Comparison of ENCODE assay signal across 12 mouse cellular contexts in the genomic region with DNA sequence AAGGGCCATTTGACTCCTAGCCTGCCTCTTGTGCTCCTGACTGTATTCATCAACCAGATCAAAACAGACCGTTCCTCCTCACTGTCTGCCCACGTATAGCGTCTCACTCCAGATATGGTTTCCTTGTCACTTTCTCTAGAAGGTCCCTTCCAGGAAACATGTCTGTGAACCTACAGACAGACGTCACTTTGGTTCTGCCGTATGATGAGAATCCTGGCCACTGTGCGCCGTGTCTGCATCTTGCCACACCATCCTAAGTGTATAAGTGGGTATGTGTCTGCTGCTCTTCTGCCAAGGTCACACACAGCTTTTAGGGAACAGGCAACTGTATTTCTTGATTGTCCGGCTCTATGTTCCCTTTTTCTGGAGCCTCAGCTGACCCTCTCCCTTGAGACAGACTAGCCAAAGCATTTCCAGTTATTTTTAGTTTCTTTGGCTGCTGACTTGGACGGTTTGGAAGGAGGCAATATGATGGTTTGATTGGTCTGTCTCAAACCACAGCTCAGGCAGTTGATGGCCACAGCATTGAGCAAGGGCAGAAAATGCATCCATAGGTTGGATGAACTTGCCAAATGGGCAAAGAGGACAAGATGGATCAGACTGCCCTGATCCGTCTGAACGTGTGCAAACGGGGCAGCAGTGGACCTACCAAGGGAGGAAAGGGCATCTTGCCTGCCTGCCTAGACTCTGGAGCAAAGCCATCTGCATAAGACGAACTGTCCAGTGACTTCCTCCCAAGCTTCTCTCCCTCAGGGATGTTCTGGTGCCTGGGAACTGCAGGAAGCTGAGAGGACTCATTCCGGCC. TPM values are rescaled to one million over a fixed set of nuclear protein-coding genes. Genes with fewer than 3 reads are reported as not detected.
DNase-seq lines count a peak whose midpoint lies in the region; ATAC-seq lines count a peak whose summit lies in the region.
"Had no signal": no experiment of that assay in that cellular context is flagged by ENCODE, and none has a peak within 500 bp of the region (broad histone marks: within the 10 kb centered on the region; RNA-seq: fewer than 3 reads in every experiment).

No protein-coding gene starts in this region.

- DNase-seq in layer of hippocampus, adult 11-12 months (ENCODE audit: low spot score), result peak; percentile 9
- no peak for DNase-seq in layer of hippocampus, adult 8-10 months (ENCODE audit: low spot score in 2 of 2)
- DNase-seq in limb, embryonic 10.5 days (ENCODE audit: low spot score), result peak; percentile 24
- DNase-seq in cerebellum, postnatal 25 days, result no peak
- DNase-seq in hindbrain, embryonic 10.5 days (ENCODE audit: low spot score), result no peak
- no peak for DNase-seq in frontal cortex, postnatal 36 days (ENCODE audit: low spot score in 2 of 2)
- DNase-seq: thymus, postnatal 4 days had no signal

- H3K27me3 ChIP-seq in heart, embryonic 16.5 days (ENCODE audit: control insufficient read depth, insufficient read depth, low read length), result no peaks in the 10 kb centered on the region
- H3K27me3 ChIP-seq in limb, embryonic 10.5 days (ENCODE audit: low read depth, poor library complexity, severe bottlenecking), result no peaks in the 10 kb centered on the region
- H3K27me3 ChIP-seq in hindbrain, embryonic 10.5 days (ENCODE audit: insufficient read depth, poor library complexity, severe bottlenecking), result no peaks in the 10 kb centered on the region
- H3K27me3 ChIP-seq: forebrain, embryonic 12.5 days; hindbrain, embryonic 13.5 days had no signal

- H3K27ac ChIP-seq in heart, embryonic 16.5 days (ENCODE audit: low read length), result peak overlapping the region; percentile 24; the same call in 1 of the 2 replicates
- no peak overlapping the region for H3K27ac ChIP-seq in limb, embryonic 10.5 days
- no peak overlapping the region for H3K27ac ChIP-seq in hindbrain, embryonic 10.5 days
- H3K27ac ChIP-seq: forebrain, embryonic 12.5 days; hindbrain, embryonic 13.5 days; liver, embryonic 14.5 days had no signal

- H3K4me1 ChIP-seq in heart, embryonic 16.5 days (ENCODE audit: control insufficient read depth, insufficient read depth, low read length), result peaks cover 6% of the 10 kb centered on the region
- H3K4me1 ChIP-seq in limb, embryonic 10.5 days, result 0 out of 2 replicates have a peak, but pooled peaks cover 3% of the 10 kb centered on the region
- H3K4me1 ChIP-seq in hindbrain, embryonic 10.5 days (replicated peaks), result 0 out of 2 replicates have a peak, but pooled peaks cover 4% of the 10 kb centered on the region
- H3K4me1 ChIP-seq: forebrain, embryonic 12.5 days; hindbrain, embryonic 13.5 days had no signal

- no peaks in the 10 kb centered on the region for H3K9me3 ChIP-seq in heart, embryonic 16.5 days (replicated peaks; ENCODE audit: control insufficient read depth, low read length)
- no peaks in the 10 kb centered on the region for H3K9me3 ChIP-seq in limb, embryonic 10.5 days (replicated peaks)
- H3K9me3 ChIP-seq in hindbrain, embryonic 10.5 days, result no peaks in the 10 kb centered on the region
- H3K9me3 ChIP-seq: forebrain, embryonic 12.5 days; hindbrain, embryonic 13.5 days had no signal

- peaks cover 2% of the 10 kb centered on the region; the same call in 1 of the 2 replicates for H3K36me3 ChIP-seq in heart, embryonic 16.5 days (ENCODE audit: control insufficient read depth, insufficient read depth)
- peaks cover 14% of the 10 kb centered on the region for H3K36me3 ChIP-seq in limb, embryonic 10.5 days
- peaks cover 18% of the 10 kb centered on the region for H3K36me3 ChIP-seq in hindbrain, embryonic 10.5 days

- no peak overlapping the region for H3K4me2 ChIP-seq in heart, embryonic 16.5 days (ENCODE audit: low read depth, low read length)
- H3K4me2 ChIP-seq: forebrain, embryonic 12.5 days; hindbrain, embryonic 13.5 days had no signal

- WGBS in heart, embryonic 16.5 days, result 58% methylated on average over 14 of the region's 14 CpGs
- WGBS in limb, embryonic 10.5 days, result 90% methylated on average over 14 of the region's 14 CpGs
- 90% methylated on average over 14 of the region's 14 CpGs for WGBS in hindbrain, embryonic 10.5 days

- peak; percentile 71 for ATAC-seq in common myeloid progenitor, adult 5-6 weeks (replicated peaks; ENCODE audit: low read depth, poor library complexity, severe bottlenecking)
- no peak for ATAC-seq in heart, embryonic 16.5 days (replicated peaks; ENCODE audit: extremely low read depth, insufficient read depth, low FRiP score)

- H3K9ac ChIP-seq in heart, embryonic 16.5 days (ENCODE audit: low read length), result no peak overlapping the region
- H3K9ac ChIP-seq: forebrain, embryonic 12.5 days; hindbrain, embryonic 13.5 days; liver, embryonic 14.5 days had no signal

- H3K4me3 ChIP-seq in heart, embryonic 16.5 days (ENCODE audit: low read length), result no peak overlapping the region
- H3K4me3 ChIP-seq in limb, embryonic 10.5 days, result no peak overlapping the region
- H3K4me3 ChIP-seq in hindbrain, embryonic 10.5 days, result no peak overlapping the region
- H3K4me3 ChIP-seq: forebrain, embryonic 12.5 days; hindbrain, embryonic 13.5 days had no signal

RNA-seq across cellular contexts. Expression of a gene that starts 37.6 kb away (rescaled TPM):
- total RNA-seq in layer of hippocampus, adult 8-10 months (2022), result 10 to 100 TPM; 38.4 to 45.3 (median 40.3) TPM
- total RNA-seq in common myeloid progenitor, adult 5-6 weeks (2017), result 50.3 and 50.4 TPM in 2 replicates
- polyA plus RNA-seq in heart, embryonic 16.5 days (2015; fragmentation: Nextera tagmentation; extraction: Ambion mirVana), result 20.2 and 21.8 TPM in 2 replicates
- 32.3 and 37.6 TPM in 2 replicates for polyA plus RNA-seq in limb, embryonic 10.5 days (2016; fragmentation: Nextera tagmentation; extraction: Ambion mirVana)
- polyA plus RNA-seq in hindbrain, embryonic 10.5 days (2016; fragmentation: Nextera tagmentation; extraction: Ambion mirVana), result 26.6 and 35.8 TPM in 2 replicates

Comparison
In these comparisons a context has a peak if more than half of its experiments do, and no peak if none do; other contexts are left out.
1. DNase-seq: peak in layer of hippocampus, adult 11-12 months (single experiment) and limb, embryonic 10.5 days (single experiment); none in layer of hippocampus, adult 8-10 months (0 of 2), cerebellum, postnatal 25 days (0 of 2), hindbrain, embryonic 10.5 days (single experiment) and frontal cortex, postnatal 36 days (0 of 2).